Mouse (Mus musculus) lung, adult 2 months (tissue): ENCODE data around the gene Gigyf2.

ENCODE experiments used
- CTCF ChIP-seq: fragments of 200-500 bp; IDR thresholded peaks from 2 replicates; pipeline ENCODE4 v1.5.1; 2011; ENCODE audit warnings: mild to moderate bottlenecking, low read length, control low read depth; ENCODE audit not compliant: insufficient read depth
- POLR2A ChIP-seq: fragments of 200-500 bp; IDR thresholded peaks from 2 replicates; pipeline ENCODE4 v1.6.1; 2011; ENCODE audit warnings: low read depth, mild to moderate bottlenecking, control low read depth, low read length, borderline replicate concordance; ENCODE audit errors: extremely low read depth

GRCm38 (mm10) chr1:87316672-87317071 lies 10.1 kb upstream of the Gigyf2 start:
- TF ChIP-seq CTCF (no peak), POLR2A (no peak)
